Mouse (Mus musculus) cortical plate, adult 2 months (tissue): ENCODE data around the gene Selenoh.

Source experiments
- CTCF ChIP-seq: fragments of 200-500 bp; IDR thresholded peaks from 2 replicates; pipeline ENCODE4 v1.5.1; 2011; ENCODE audit warnings: mild to moderate bottlenecking, control low read depth, low read length; ENCODE audit not compliant: insufficient read depth; ENCODE audit errors: extremely low read depth
- POLR2A ChIP-seq: fragments of 200-500 bp; IDR thresholded peaks from 2 replicates; pipeline ENCODE4 v1.6.1; 2011; ENCODE audit warnings: mild to moderate bottlenecking, low read length, control low read depth; ENCODE audit not compliant: insufficient read depth; ENCODE audit errors: extremely low read depth

DNA sequence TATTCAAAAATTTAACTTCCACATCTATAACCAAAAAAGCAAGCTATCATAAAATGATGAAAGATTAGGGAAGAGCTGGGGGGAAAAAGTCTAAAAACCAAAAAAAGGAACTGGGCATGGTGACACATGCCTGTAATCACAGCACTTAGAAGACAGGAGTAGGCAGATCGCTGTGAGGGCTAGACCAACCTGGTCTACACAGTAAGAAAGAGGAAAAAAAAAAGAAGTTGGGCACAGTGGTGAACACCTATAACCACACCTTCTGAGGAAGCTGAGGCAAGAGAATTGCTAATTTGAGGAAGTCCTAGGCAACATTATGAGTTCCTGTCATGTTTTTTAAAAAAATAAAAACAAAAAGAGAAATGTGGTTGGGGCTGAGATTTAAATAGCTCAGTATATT is 14.7 kb downstream of the Selenoh start:
- no peak for TF ChIP-seq CTCF
- TF ChIP-seq POLR2A: no peak
